Mouse (Mus musculus) hindbrain, postnatal 0 days (tissue): ENCODE data around the gene Capg. TPM values are rescaled to one million over a fixed set of nuclear protein-coding genes. Genes with fewer than 3 reads are reported as not detected.
A peak's percentile ranks its signal among the peaks of the same experiment; 100 is the strongest.

Experiments
- ATAC-seq: fragments of 200-750 bp; cut with Nextera tagmentation; 2 replicates; pipeline ENCODE4 v1.8.0; 2017; ENCODE audit warnings: mild to moderate bottlenecking, moderate TSS enrichment, moderate library complexity
- DNase-seq: peaks from one replicate; pipeline ENCODE4 v3.0.0-alpha.2; 2015; ENCODE audit warnings: low spot score
- H3K27ac ChIP-seq: fragments of 300-500 bp; sonication (generic); 2 replicates; pipeline ENCODE4 v1.5.1; 2014; ENCODE audit warnings: mild to moderate bottlenecking
- H3K27me3 ChIP-seq: fragments of 300-500 bp; sonication (generic); 2 replicates; pipeline ENCODE4 v1.6.1; 2014; ENCODE audit warnings: low read length, mixed read lengths; ENCODE audit not compliant: insufficient read depth
- H3K36me3 ChIP-seq: fragments of 300-500 bp; sonication (generic); 2 replicates; pipeline ENCODE4 v1.6.1; 2014; ENCODE audit warnings: low read length, mixed read lengths; ENCODE audit not compliant: insufficient read depth
- H3K4me1 ChIP-seq: fragments of 300-500 bp; sonication (generic); 2 replicates; pipeline ENCODE4 v1.6.1; 2014; ENCODE audit warnings: antibody characterized with exemption, low read length, mixed read lengths; ENCODE audit not compliant: insufficient read depth
- H3K4me2 ChIP-seq: fragments of 300-500 bp; sonication (generic); 2 replicates; pipeline ENCODE4 v1.6.1; 2014; ENCODE audit warnings: low read depth, mild to moderate bottlenecking, low read length, moderate library complexity, mixed read lengths
- H3K4me3 ChIP-seq: fragments of 300-500 bp; sonication (generic); 2 replicates; pipeline ENCODE4 v1.5.1; 2014; ENCODE audit warnings: low read length
- H3K9ac ChIP-seq: fragments of 300-500 bp; sonication (generic); replicated peaks from 2 replicates; pipeline ENCODE4 v1.6.1; 2014; ENCODE audit warnings: mild to moderate bottlenecking, low read length, moderate library complexity, mixed read lengths
- H3K9me3 ChIP-seq: fragments of 300-500 bp; sonication (generic); 2 replicates; pipeline ENCODE4 v1.6.1; 2016; ENCODE audit warnings: low read length, mixed read lengths
- CTCF ChIP-seq: IDR thresholded peaks from 2 replicates; pipeline ENCODE4 v1.5.1; 2016; ENCODE audit warnings: antibody characterized with exemption, control low read depth, low read depth
- WGBS: fragments of 180-500 bp; shearing (Covaris S2); extraction: QIAGEN DNeasy Blood & Tissue Kit; methylation state at CpG from one replicate; pipeline ENCODE4 v1.1.7; 2014; 5-methylcytosine and 5-hydroxymethylcytosine counted together
- polyA plus RNA-seq: library from polyadenylated mRNA; unstranded; fragments of >200 nt; fragmentation: Nextera tagmentation; extraction: Ambion mirVana; gene quantifications from 2 replicates; pipeline ENCODE4 v1.2.1, GENCODE M21; 2015
- total RNA-seq: library from RNA; depleted of rRNA; stranded (reverse); fragments of >200 nt; gene quantifications from 2 replicates; pipeline ENCODE4 v1.2.3, GENCODE M21; 2014

Capg gene
- total and polyA plus RNA-seq, 2 experiments from 2014 or later: 5.8 to 10.0 TPM

- DNase-seq (no peak), ATAC-seq (no peak)
- Histone ChIP-seq H3K36me3 (no peaks in the 10 kb centered on the region), H3K4me2 (no peak overlapping the region), H3K9me3 (no peaks in the 10 kb centered on the region), H3K27ac (no peak overlapping the region; the same call in 1 of the 2 replicates), H3K4me1 (0 out of 2 replicates have a peak, but pooled peaks cover 9% of the 10 kb centered on the region), H3K4me3 (no peak overlapping the region), H3K9ac (no peak overlapping the region), H3K27me3 (no peaks in the 10 kb centered on the region)
- TF ChIP-seq CTCF: no peak
- 72% methylated on average over 6 of the region's 6 CpGs for WGBS
Measured at GRCm38 (mm10) chr6:72593011-72593803, 49.0 kb downstream of the Capg start.

- H3K9me3 ChIP-seq: no peaks in the 10 kb centered on the region
- no peak overlapping the region for H3K4me2 ChIP-seq
- H3K9ac ChIP-seq: no peak overlapping the region
- no peaks in the 10 kb centered on the region for H3K27me3 ChIP-seq
- H3K4me1 ChIP-seq: 0 out of 2 replicates have a peak, but pooled peaks cover 14% of the 10 kb centered on the region
- DNase-seq (no peak), ATAC-seq (no peak)
- H3K4me3 ChIP-seq: no peak overlapping the region
- no peak for TF ChIP-seq CTCF
- H3K36me3 ChIP-seq: no peaks in the 10 kb centered on the region
- 66% methylated on average over 5 of the region's 5 CpGs for WGBS
- H3K27ac ChIP-seq: no peak overlapping the region
Measured at GRCm38 (mm10) chr6:72593914-72594313, 49.7 kb downstream of the Capg start.

DNA sequence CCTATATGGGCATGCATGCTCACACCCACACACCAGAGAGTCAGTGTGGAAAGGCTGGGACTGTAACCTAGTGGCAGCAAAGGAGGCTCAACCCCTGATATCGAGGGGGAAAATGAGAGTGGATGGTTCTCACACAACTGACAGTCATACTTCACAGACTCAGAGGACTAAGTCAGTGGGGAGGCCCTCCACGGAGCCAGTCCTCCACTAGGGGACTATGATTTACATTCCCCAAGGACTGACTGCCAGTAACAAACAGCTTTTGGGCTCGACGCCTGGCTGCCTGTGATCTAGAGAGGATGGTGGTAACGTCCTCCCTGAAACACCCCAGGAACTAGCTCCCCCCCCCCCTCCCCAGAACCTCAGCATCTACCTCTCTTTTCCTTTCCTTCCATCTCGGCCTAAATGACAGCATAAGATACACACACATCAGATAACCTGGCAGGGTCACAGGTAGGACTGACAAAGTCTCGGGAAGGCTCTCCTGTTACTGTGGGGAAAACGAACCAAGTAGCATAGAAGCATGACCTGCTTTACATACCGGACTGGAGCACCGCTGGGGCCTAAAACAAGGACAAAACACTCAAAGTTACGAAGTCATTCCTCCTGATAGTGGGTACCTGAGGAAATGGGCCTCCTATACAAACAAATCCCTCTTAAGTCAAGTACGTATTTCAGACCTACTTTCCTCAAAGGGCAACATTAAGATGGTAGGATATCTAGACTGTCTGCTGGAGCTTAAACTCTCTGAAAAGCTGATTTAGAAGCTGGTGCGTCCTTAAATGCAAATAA, 53.1 kb downstream of the Capg start:
- Histone ChIP-seq H3K4me1 (0 out of 2 replicates have a peak, but pooled peaks cover 15% of the 10 kb centered on the region), H3K4me3 (peak overlapping the region; percentile 52), H3K9me3 (no peaks in the 10 kb centered on the region), H3K4me2 (peak overlapping the region; percentile 71), H3K36me3 (no peaks in the 10 kb centered on the region), H3K27ac (peak overlapping the region; percentile 21; the same call in 1 of the 2 replicates), H3K27me3 (no peaks in the 10 kb centered on the region), H3K9ac (peak overlapping the region; percentile 44)
- peak; percentile 19; the same call in 1 of the 2 replicates for TF ChIP-seq CTCF
- ATAC-seq (no peak), DNase-seq (no peak)
- WGBS: 38% methylated on average over 13 of the region's 13 CpGs

- H3K27ac ChIP-seq: peak within 1 kb of the TSS; percentile 80
- H3K9ac ChIP-seq: peak within 1 kb of the TSS; percentile 44
- no peaks in the 10 kb centered on the region for H3K36me3 ChIP-seq
- no peaks in the 10 kb centered on the region for H3K27me3 ChIP-seq
- ATAC-seq: peak; percentile 93
- 0 out of 2 replicates have a peak, but pooled peaks cover 15% of the 10 kb centered on the region for H3K4me1 ChIP-seq
- under 1% methylated on average over 38 of the region's 38 CpGs for WGBS
- DNase-seq: peak; percentile 96
- no peaks in the 10 kb centered on the region for H3K9me3 ChIP-seq
- TF ChIP-seq CTCF: no peak
- H3K4me3 ChIP-seq: peak within 1 kb of the TSS; percentile 52
- H3K4me2 ChIP-seq: peak within 1 kb of the TSS; percentile 71
Measured at GRCm38 (mm10) chr6:72597956-72598753, 54.0 kb downstream of the Capg start, which contains the start of the genes Elmod3 and Retsat. TSS of gene Elmod3 (minus strand) at chr6:72598413. TSS of gene Retsat (plus strand) at chr6:72598475.

GRCm38 (mm10) chr6:72598791-72599557, 54.8 kb downstream of the Capg start:
- Histone ChIP-seq H3K4me3 (peak overlapping the region; percentile 52), H3K9me3 (no peaks in the 10 kb centered on the region), H3K9ac (peak overlapping the region; percentile 44), H3K27me3 (no peaks in the 10 kb centered on the region), H3K27ac (peak overlapping the region; percentile 80), H3K36me3 (no peaks in the 10 kb centered on the region), H3K4me1 (0 out of 2 replicates have a peak, but pooled peaks cover 15% of the 10 kb centered on the region), H3K4me2 (peak overlapping the region; percentile 71)
- no peak for TF ChIP-seq CTCF
- WGBS: 40% methylated on average over 12 of the region's 12 CpGs
- DNase-seq: peak; percentile 77
- peak; percentile 27; the same call in 1 of the 2 replicates for ATAC-seq
